Mouse (Mus musculus) megakaryocyte progenitor cell, adult 5-6 weeks (primary cell): ENCODE data around the gene Mcpt4. TPM values are rescaled to one million over a fixed set of nuclear protein-coding genes. Genes with fewer than 3 reads are reported as not detected.

Experiments used
- total RNA-seq, 2 experiments: library from RNA; stranded (forward) in 1 of 2; stranded (reverse) in 1 of 2; fragments of 157-497, 149-512 nt in 1 of 2; fragments of 200-1000 nt in 1 of 2; gene quantifications; 2 replicates each; pipeline versions ENCODE4 v1.2.3 to v1.2.4; 2015 to 2017

Gene Mcpt4
- total RNA-seq, 2 experiments from 2014 or later = not detected

Other genes with a start within 250 kb of the Mcpt4 start
- not detected in 2 replicates for gene Nfatc4, start 239.2 kb downstream of the Mcpt4 start, total RNA-seq (2015)
- gene Nfatc4, start 239.2 kb downstream of the Mcpt4 start, total RNA-seq (2017) = not detected in 2 replicates
- 2.8 and 3.9 TPM in 2 replicates for gene Nynrin, start 208.3 kb downstream of the Mcpt4 start, total RNA-seq (2015)
- gene Nynrin, start 208.3 kb downstream of the Mcpt4 start, total RNA-seq (2017) = 1.9 and 2.7 TPM in 2 replicates
- gene Cbln3, start 177.9 kb downstream of the Mcpt4 start, total RNA-seq (2015) = 0.17 TPM in 1 of 2 replicates, not detected in the other
- gene Cbln3, start 177.9 kb downstream of the Mcpt4 start, total RNA-seq (2017) = 0.07 TPM in 1 of 2 replicates, not detected in the other
- gene Khnyn, start 177.4 kb downstream of the Mcpt4 start, total RNA-seq (2015) = 4.6 and 6.1 TPM in 2 replicates
- gene Khnyn, start 177.4 kb downstream of the Mcpt4 start, total RNA-seq (2017) = 14.3 and 15.3 TPM in 2 replicates
- gene Sdr39u1, start 162.0 kb downstream of the Mcpt4 start, total RNA-seq (2015) = 11.7 and 18.2 TPM in 2 replicates
- 4.2 and 6.9 TPM in 2 replicates for gene Sdr39u1, start 162.0 kb downstream of the Mcpt4 start, total RNA-seq (2017)
- not detected in 2 replicates for gene Cma1, start 117.6 kb downstream of the Mcpt4 start, total RNA-seq (2015)
- not detected in 2 replicates for gene Cma1, start 117.6 kb downstream of the Mcpt4 start, total RNA-seq (2017)
- not detected in 2 replicates for gene Cma2, start 111.3 kb downstream of the Mcpt4 start, total RNA-seq (2015)
- not detected in 2 replicates for gene Cma2, start 111.3 kb downstream of the Mcpt4 start, total RNA-seq (2017)
- not detected in 2 replicates for gene Mcpt1, start 44.3 kb downstream of the Mcpt4 start, total RNA-seq (2015)
- not detected in 2 replicates for gene Mcpt1, start 44.3 kb downstream of the Mcpt4 start, total RNA-seq (2017)
- not detected in 2 replicates for gene Mcpt9, start 31.8 kb downstream of the Mcpt4 start, total RNA-seq (2015)
- not detected in 2 replicates for gene Mcpt9, start 31.8 kb downstream of the Mcpt4 start, total RNA-seq (2017)
- gene Mcpt2, start 20.3 kb downstream of the Mcpt4 start, total RNA-seq (2015) = not detected in 2 replicates
- gene Mcpt2, start 20.3 kb downstream of the Mcpt4 start, total RNA-seq (2017) = not detected in 2 replicates
- gene Mcpt8, start 23.0 kb upstream of the Mcpt4 start, total RNA-seq (2015) = 83.3 and 112 TPM in 2 replicates
- gene Mcpt8, start 23.0 kb upstream of the Mcpt4 start, total RNA-seq (2017) = 23.6 and 30.6 TPM in 2 replicates
- gene Ctsg, start 40.3 kb upstream of the Mcpt4 start, total RNA-seq (2015) = 4,330 and 4,812 TPM in 2 replicates
- 4,060 and 4,327 TPM in 2 replicates for gene Ctsg, start 40.3 kb upstream of the Mcpt4 start, total RNA-seq (2017)
- not detected in 2 replicates for gene Gzme, start 58.3 kb upstream of the Mcpt4 start, total RNA-seq (2015)
- not detected in 2 replicates for gene Gzme, start 58.3 kb upstream of the Mcpt4 start, total RNA-seq (2017)
- 0.37 TPM in 1 of 2 replicates, not detected in the other for gene Gzmd, start 70.3 kb upstream of the Mcpt4 start, total RNA-seq (2015)
- not detected in 2 replicates for gene Gzmd, start 70.3 kb upstream of the Mcpt4 start, total RNA-seq (2017)
- gene Gzmg, start 97.3 kb upstream of the Mcpt4 start, total RNA-seq (2015) = not detected in 2 replicates
- not detected in 2 replicates for gene Gzmg, start 97.3 kb upstream of the Mcpt4 start, total RNA-seq (2017)
- not detected in 2 replicates for gene Gzmn, start 112.3 kb upstream of the Mcpt4 start, total RNA-seq (2015)
- not detected in 2 replicates for gene Gzmn, start 112.3 kb upstream of the Mcpt4 start, total RNA-seq (2017)
- not detected in 2 replicates for gene Gzmf, start 149.1 kb upstream of the Mcpt4 start, total RNA-seq (2015)
- not detected in 2 replicates for gene Gzmf, start 149.1 kb upstream of the Mcpt4 start, total RNA-seq (2017)
- gene Gzmc, start 172.3 kb upstream of the Mcpt4 start, total RNA-seq (2015) = not detected in 2 replicates
- not detected in 2 replicates for gene Gzmc, start 172.3 kb upstream of the Mcpt4 start, total RNA-seq (2017)
- 3.5 TPM in 2 replicates for gene Gzmb, start 199.9 kb upstream of the Mcpt4 start, total RNA-seq (2015)
- gene Gzmb, start 199.9 kb upstream of the Mcpt4 start, total RNA-seq (2017) = 1.1 TPM in 2 replicates